Mouse (Mus musculus) erythroblast, embryonic 14.5 days (primary cell): ENCODE results near the gene Hist1h1c.

ENCODE experiments used
- GATA1 ChIP-seq: IDR thresholded peaks from 2 replicates; pipeline ENCODE4 v1.6.1; 2012; ENCODE audit warnings: low read length, inconsistent platforms, mixed read lengths
- TAL1 ChIP-seq: IDR thresholded peaks from 3 replicates; pipeline ENCODE4 v1.6.1; 2012; ENCODE audit warnings: low read length, inconsistent platforms, mixed read lengths

GRCm38 (mm10) chr13:23743215-23743614 is 4.6 kb downstream of the Hist1h1c start:
- TF ChIP-seq GATA1 = no peak
- no peak for TF ChIP-seq TAL1
